Mouse (Mus musculus): ENCODE data around the gene Hsph1. TPM values are rescaled to one million over a fixed set of nuclear protein-coding genes. Genes with fewer than 3 reads are reported as not detected.

The Hsph1 gene
- 100 to 1,000 TPM; 460 to 826 TPM for total RNA-seq (2021)
- long read RNA-seq, experiment 1, transcript Hsph1-201 (17 exons, 3,240 nt), result minor isoform, 74 of 970 reads
- long read RNA-seq, experiment 1, transcript Hsph1-211 (18 exons, 3,802 nt), result major isoform, 806 of 970 reads
- long read RNA-seq, experiment 1, partial matches to known transcripts, result 54 of 970 reads
- long read RNA-seq, experiment 1, other reads (novel, unspliced or antisense), result 32 of 970 reads
- long read RNA-seq, experiment 2, transcript Hsph1-211 (18 exons, 3,802 nt), result major isoform, 430 of 548 reads
- long read RNA-seq, experiment 2, transcript Hsph1-201 (17 exons, 3,240 nt), result minor isoform, 37 of 548 reads
- long read RNA-seq, experiment 2, partial matches to known transcripts, result 57 of 548 reads
- long read RNA-seq, experiment 2, other reads (novel, unspliced or antisense), result 24 of 548 reads

DNA sequence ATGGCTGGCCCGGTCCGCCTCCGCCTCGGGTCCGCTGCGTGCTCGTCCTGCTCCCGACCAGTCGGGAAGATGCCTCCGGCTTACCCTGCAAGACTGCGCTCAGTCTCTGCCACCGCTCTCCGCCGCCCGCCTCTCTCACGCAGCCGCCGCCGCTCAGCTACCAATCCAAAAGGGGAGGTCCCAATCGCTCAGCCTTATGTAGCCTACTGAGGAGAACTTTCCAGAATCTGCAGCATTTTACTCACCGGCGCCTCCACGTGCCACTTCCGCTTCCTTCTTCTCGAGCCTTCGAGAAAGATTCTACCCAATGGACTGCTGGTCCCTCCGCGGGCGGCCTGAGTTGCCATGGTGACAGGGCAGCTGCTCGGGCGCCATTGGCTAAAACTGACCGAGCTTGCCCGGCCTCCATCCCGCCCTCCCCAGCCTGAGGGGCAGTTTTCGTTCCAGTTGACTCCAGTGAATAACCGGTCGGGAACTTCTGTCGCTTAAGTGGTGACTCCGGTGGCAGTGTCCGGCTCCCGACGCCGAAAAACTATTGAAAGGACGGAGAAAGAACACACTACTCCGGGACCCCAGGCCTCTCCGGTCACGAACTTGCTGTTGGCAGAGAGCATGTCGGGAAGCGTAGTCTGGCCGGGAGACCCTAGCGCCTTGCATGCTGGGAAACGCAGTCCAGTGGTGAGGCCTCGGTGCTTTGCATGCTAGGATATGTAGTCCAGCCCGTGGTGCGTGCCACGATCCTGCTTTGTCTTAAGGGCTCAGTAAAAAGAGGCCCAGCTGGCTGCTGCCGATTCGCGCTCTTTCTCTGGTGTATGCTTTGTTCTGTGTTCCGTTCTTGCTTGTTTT, at the start of gene Hsph1:
Hsph1 (minus strand) TSS at position 302 of the 846 bp plus-strand sequence.
- DNase-seq (ENCODE audit: low spot score in 2 of 2), result peak; percentile 93 to 98

DNA sequence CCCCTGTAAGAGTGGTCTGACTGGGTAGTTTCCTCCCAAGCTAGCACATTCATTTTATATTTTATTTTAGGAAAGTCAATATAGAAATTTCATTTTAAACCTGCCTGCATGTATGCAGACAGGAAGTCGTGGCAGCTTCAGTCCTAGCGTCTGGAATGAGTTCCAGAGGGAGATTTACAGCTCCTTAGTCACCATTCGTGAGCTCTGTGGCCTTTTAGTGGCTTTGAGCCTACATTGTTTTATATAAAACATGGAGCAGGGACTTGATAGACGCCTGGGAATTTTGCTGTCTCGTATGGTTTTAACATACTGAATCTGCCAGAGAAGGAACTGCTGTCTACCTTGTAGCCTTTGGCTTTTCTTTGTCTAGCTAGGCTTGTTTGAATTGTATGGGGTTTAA, 44.8 kb upstream of the Hsph1 start:
- DNase-seq (ENCODE audit: low spot score in 2 of 2), result no peak

DNA sequence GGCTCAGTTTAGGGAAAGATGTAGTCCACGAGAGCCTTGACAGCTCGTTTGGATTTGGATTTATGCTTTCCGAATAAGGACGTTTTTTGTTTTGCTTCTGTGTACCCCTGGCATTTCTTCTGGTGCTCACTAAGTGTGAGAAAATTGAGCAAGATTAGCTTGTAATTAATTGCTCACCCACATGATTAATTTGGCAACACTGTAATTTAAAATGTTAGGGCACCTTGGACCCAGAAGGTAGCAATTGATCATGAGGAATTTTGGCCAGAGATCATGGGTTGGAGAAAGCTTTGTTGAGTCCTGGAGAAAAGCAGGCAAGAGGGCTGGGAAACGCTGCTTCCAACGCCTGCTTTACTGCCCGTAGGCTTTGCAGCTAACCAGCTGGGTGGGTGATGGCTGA, 43.7 kb upstream of the Hsph1 start:
- no peak for DNase-seq (ENCODE audit: low spot score in 2 of 2)

DNA sequence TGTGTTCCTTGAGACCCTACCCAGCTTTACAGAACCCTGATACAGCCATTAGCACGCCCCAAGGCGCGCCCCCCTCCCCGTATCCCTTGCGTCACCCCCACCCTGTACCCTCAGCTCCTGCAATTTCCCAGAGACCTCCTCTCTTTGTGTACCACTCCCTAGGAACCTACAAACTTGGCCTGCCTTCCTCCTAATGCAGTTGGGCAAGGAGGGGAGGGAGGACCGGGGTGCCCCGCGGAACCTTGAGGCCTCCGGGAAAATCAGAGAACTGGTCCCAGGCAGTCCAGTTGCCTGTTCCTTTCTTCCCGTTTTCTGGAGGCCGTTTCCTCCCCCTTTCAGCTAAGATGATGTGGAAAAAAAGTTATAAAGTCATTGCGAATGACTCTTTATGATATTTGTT, 43.2 kb upstream of the Hsph1 start:
- peak in 1 of 2 experiments; percentile 19 for DNase-seq (ENCODE audit: low spot score in 2 of 2)

DNA sequence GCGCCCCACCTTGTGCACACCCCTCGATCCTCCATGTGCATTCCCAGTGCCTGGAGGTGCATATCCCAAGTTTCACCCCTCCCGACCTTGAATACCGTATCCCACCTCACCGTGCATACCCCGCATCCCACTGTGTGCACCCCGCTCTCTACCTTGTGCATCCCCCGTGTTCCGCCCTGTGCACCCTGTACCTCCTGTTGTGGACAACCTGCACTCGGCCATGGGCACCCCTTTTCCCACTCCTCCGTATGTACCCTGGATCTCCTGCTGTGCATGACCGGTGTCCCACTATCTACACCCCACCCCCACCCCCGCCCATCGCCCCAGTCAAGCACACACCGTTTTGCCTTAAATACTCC, 42.8 kb upstream of the Hsph1 start:
- no peak for DNase-seq (ENCODE audit: low spot score in 2 of 2)

DNA sequence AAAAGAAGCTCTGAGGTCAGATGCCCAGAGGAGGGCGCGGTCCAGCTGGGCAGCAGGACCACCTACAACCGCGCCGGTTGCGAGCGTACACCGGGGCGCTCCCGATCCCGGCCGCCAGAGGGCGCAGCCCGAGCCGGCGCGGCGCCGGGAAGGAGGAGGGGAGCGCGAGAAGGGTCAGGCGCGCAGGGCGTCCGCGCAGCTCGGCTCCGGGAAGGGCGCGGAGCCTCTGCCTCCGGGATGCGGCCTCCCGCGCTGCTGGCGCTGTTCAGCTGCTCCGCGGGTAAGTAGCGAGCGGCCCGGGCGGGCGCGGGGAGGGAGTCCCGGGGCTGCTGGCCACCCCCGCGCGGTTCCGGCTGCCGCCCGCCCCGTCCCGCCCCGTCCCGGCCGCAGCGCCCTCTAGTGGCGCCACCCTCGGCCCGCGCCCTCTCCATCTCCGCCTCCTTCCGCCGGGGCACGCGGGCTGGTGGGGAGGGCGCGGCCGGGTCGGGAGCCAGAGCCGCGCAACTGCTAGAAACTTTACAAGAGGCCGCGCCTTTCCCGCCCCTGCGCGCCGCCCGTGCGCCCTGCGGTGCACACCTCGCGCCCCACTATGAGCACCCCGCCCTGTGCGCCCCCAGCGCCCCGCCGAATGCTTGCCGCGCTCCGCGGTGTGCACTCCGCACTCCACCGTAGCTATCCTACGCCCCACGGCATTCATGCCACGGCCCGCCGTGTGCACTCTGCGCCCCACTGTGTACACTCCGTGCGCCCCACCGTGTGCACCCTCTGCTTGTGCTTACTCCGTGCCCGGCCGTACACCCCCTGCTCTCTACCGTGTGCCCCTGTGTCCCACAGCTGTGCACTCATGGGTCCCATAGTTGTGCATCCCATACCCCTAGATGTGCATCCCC, 42.2 kb upstream of the Hsph1 start, which contains the start of gene B3glct:
B3glct (plus strand) TSS at position 131 of the 890 bp plus-strand sequence.
- DNase-seq (ENCODE audit: low spot score in 2 of 2), result peak; percentile 93 to 95

DNA sequence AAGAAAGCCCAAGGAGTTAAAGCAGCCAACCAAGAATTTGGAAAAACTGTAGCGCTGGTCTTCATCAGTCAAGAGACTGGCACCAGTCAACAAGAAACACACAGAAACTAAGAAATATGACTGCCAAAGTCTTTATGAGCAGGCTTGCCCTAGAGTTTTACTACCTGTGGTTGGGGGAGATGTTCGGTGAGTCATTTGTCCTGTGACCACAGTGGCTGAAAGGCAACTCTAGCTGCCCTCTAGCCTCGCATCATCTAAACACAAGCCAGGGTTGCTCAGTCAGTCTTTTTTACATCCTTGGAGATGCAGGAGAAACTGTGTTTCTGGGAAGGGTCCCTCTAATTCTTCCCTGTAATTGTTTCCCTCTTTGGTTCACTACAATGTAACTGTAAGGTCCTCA, 41.0 kb upstream of the Hsph1 start:
- no peak for DNase-seq (ENCODE audit: low spot score in 2 of 2)

DNA sequence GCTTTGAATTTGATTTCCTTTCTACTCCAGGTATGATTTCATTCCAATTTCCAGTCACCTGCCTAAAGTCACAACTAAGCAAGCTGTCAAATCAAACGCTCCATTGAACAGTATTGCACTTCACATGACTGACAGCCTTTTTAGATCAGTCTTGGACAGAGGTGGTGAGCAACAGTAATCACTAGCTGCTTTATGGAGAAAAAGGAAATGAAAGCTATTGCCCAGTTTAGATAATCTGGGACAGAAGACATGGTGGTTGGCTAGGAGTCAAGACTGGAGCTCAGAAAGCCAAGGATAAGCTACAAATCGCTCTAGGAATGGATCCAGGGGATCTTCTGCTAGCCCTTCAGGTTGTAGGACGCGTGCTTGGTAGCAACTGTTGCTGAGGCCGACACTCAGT, 27.2 kb upstream of the Hsph1 start:
- no peak for DNase-seq (ENCODE audit: low spot score in 2 of 2)

DNA sequence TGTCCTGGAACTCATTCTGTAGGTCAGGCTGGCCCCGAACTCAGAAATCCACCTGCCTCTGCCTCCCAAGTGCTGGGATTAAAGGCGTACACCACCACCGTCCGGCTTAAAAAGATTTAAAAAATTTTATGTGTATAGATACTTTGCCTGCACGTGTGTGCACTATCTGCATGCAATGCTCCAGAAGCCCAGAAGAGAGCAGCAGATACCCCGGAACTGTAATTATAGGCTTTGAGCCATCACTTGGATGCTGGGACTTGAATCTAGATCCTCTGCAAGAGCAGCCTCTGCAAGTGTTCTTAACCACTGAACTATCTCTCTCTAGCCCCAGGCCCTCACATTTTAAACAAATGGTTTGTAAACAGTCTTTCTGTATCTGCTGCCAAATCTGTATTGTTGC, 26.8 kb upstream of the Hsph1 start:
- DNase-seq (ENCODE audit: low spot score in 2 of 2), result no peak

DNA sequence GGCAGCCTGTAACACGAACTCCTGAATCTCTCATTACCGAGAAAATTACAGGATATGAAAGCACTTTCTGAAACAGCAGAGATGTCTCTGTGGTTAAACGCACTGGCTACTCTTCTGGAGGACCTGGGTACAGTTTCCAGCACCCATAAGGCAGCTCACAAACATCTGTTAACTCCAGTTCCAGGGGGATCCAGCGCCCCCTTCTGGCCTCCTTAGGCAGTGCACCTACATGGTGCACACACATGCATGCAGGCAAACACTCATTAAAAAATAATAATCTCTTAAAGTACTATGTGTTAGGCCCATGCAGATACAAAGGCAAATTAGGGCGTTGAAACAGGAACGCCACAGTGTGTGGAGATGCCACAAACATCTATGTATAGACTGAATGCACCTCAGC, 25.3 kb upstream of the Hsph1 start:
- DNase-seq (ENCODE audit: low spot score in 2 of 2), result no peak

DNA sequence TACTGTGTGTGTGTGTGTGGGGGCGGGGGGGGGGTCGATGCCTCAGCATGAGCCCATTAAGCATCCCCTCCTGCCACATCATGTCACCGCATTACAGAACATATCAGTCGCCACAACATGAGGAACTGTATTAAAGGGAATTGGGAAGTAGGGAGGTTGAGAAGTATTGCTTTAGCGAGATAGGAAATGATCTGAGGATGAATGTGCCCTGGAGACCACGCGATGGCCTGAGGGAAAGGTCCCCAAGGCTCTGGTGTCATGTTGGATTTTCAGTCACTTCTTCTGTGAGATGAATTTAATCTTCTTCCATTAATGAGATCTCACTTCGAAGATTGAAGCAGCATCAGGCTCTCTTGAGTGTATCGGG, 23.2 kb upstream of the Hsph1 start:
- DNase-seq (ENCODE audit: low spot score in 2 of 2), result no peak

DNA sequence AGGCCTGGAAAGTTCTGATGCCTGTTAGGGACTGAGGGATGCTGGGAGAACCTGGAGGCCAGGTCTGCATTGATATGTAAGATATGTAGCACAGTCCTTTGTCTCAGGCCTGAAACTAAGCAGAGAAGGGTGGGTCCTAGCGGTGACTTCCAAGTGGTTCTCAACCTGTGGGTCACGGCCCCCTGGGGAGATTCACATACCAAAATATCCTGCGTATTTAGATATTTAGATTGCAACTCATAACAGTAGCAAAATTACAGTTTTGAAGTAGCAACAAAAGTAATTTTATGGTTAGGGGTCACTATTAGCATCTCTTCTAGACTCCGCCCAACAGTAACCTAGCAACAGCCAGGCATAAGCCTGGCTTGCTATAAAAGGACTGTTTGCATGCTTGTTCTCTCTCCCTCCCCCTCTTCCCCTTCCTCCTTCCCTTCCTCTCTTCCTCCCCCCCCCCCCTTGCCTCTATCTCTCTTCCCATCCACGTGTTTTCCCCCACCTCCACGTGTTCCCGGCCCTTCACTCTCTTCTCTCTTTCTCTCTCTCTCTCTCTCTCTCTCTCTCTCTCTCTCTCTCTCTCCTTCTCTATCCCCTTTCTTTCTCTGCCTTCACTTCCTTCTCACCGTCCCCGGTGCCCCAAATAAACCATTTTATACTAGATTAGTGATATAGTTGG, 22.7 kb upstream of the Hsph1 start:
- DNase-seq (ENCODE audit: low spot score in 2 of 2), result no peak

DNA sequence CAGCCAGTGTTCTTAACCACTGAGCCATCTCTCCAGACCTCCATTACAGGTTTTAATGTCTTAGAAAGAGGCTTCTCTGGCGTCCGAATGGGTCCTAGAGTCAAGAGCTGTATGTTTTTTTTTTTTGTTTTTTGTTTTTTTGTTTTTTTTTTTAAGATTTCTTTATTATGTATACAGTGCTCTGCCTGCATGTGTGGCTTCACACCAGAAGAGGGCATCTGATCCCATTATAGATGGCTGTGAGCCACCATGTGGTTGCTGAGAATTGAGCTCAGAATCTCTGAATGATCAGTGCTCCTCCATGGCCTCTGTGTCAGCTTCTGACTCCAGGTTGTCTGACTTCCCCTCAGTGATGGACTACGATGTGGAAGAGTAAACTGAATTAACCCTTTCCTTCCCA, 21.8 kb upstream of the Hsph1 start:
- no peak for DNase-seq (ENCODE audit: low spot score in 2 of 2)

DNA sequence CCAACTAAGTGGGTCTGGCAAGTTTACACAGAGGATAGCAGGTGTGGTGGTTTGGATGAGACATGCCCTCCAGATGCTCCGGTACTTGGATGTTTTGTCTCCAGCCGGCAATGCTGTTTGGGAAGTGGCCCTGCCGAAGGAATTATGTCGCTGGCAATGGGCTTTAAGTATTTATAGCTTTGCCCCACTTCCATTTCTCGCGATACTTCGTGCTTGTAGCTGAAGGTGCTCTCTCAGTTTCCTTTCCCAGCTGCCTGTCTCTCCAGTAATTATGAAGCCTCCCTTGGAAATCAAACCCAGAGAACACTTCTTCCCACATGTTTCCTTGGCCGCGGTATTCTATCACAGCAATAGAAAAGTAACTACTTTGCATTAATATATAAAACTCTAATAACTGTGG, 19.5 kb upstream of the Hsph1 start:
- no peak for DNase-seq (ENCODE audit: low spot score in 2 of 2)

DNA sequence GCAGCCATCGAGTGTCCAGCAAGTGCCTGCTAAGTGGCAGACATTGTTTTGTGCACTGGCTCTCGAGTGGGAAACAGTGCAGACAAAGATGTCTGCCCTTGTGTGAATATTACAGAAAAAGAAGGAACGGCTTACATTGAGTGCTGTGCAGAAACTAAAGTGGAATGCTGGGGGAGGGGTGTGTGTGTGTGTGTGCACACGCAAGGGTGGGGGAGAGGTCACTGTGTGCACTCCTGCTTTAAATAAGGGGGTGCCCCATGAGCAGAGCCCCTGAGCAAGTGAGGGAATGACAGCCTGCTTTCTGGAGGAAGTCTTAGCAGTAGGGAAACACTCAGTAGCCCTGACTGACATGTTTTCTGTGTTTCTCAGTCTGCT, 14.0 kb upstream of the Hsph1 start:
- no peak for DNase-seq (ENCODE audit: low spot score in 2 of 2)

DNA sequence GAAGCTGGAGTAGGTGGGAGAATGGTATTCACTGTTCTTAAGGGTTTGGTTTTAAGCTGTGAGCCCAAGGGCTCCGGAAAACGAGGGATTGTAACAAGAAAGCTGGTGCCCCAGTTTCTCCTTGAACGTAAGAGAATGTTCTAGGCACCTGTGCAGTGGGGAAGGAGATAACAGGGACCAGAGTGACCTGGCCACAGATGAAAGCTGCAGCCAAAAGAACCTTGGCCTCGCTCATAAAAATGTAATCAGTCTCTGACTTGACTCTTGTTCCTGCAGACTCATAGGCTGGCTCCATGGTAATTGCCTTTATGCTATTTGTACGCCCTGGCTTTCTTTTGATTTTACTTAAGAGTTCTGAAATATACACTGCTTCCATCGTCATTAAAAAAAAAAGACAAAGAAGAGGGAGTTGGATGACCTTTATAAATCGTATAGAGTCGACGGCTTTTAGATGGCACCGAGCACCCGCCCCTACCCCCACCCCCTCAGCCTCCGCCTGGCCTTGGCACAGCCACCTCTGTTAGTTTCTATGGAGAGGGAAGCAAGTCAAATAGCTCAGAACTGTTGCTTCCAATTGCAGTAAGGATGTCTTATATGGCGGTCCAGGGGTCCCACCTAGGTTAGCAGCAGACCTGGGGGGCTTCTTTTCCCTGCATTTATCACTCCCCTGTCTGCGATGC, 13.5 kb upstream of the Hsph1 start:
- no peak for DNase-seq (ENCODE audit: low spot score in 2 of 2)

DNA sequence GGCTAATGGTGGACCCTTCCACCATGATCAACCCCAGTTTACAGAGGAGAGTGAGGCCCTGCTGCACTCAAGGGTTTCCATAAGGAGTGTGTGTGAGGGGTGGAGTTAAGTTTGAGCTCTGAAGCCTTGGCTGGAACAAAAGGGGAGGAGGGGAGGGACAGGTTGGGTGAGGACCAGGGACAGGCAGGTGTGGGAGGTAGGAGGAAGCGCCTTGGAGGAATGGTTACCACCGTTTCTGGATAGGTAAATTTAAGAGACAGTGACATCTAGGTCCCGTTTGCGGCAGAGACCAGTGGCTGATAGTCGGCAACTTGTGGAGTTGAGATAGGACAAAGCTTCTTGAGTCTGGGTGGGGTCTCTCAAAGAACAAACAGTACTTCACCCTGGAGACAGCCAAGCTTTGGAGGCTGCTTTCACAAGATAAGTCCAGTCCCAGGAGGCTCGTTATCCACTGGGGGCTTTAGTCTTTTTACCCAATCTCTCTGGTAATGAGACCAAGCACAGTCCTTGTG, 12.8 kb upstream of the Hsph1 start:
- no peak for DNase-seq (ENCODE audit: low spot score in 2 of 2)

DNA sequence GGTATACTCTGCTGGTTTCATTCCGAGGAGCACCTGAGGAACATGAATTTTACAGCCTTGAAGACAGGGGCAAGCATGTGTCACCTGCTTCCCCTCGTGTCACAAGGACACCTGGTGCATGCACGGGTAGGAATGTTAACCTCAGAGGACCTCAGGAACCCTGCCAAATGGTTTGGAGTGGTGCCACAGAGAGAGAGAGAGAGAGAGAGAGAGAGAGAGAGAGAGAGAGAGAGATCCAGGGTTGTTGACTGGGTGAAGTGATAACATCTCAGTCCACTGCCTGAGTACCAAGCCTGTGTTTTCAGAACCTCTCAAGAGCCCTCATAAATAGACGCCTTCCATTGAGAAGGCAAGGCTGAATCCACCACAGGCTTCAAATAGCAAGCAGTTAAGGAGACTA, 12.0 kb upstream of the Hsph1 start:
- DNase-seq (ENCODE audit: low spot score in 2 of 2), result no peak

DNA sequence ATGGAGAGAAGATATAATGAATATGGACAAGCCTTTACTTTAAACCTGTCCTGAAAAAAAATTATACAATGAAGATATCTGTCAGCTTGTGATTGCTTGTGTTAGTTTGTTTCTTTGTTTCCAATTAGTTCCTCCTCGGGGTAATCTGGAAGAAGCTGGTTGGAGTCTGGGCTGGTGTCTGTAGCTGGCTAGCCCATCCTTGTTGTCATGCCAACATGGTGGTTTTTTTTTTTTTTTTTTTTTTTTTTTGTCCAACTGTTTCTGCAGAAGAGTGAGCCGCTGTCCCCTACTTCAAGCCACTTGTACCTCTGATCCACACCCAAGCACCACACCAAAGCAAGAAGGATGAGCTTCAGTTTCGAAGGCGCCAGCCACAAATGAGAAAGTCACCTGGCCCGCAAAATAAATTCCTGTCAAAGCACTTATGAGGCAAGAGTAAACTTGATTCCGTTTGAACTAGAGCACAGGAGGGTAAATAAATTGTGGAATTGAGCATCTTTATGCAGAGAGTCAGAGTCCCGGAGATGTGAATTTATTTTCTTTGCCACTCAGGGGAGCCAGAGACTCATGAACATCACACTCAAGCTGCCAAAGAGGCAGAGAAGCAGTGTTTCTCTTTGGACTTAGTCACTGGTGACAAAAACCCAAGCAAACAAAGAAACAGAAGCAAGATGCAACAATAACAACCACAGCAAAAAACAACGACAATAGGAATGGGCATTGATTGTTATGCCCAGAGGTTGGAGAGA, 11.4 kb upstream of the Hsph1 start:
- DNase-seq (ENCODE audit: low spot score in 2 of 2), result no peak
